Mouse (Mus musculus): Measurements from ENCODE around the gene Atp8b5. TPM values are rescaled to one million over a fixed set of nuclear protein-coding genes. Genes with fewer than 3 reads are reported as not detected.

The Atp8b5 gene
- polyA plus RNA-seq, 1 experiment from 2014 or later, result 0.86 TPM

DNA sequence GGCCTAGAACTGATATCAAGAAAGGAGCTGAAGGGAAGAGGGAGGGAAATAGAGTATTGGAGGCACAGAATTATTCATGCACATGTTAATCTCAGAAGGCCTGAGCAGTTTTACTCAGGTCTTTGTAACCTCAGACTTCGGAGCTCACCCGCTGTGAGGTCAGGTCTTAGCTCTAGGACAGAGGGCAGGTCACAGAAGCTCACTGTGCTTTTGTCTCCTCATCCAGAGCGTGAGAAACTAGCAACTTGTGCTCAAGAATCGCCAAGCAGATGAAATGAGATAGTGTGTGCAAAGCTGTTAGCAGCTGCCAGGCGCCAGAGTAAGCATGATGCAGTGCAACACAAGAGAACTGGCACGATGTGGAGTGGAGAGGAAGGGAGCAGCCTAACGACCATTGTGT is 18.9 kb upstream of the Atp8b5 start:
- H3K9me3 ChIP-seq (ENCODE audit: control insufficient read depth, low read length), result no peaks in the 10 kb centered on the region
- no peaks in the 10 kb centered on the region for H3K4me1 ChIP-seq (ENCODE audit: control insufficient read depth, insufficient read depth, low read length)
- no peak overlapping the region for H3K9ac ChIP-seq (replicated peaks; ENCODE audit: low read depth, low read length)
- H3K4me3 ChIP-seq (ENCODE audit: low read depth, low read length), result no peak overlapping the region
- H3K27me3 ChIP-seq (ENCODE audit: control insufficient read depth, insufficient read depth, low read length), result no peaks in the 10 kb centered on the region
- H3K27ac ChIP-seq (ENCODE audit: low read depth, low read length), result no peak overlapping the region
- ATAC-seq (ENCODE audit: low read depth), result no peak
- 31% methylated on average over 7 of the region's 7 CpGs for WGBS
- no peak overlapping the region for H3K4me2 ChIP-seq (ENCODE audit: low read depth, low read length)
- peaks cover 7% of the 10 kb centered on the region for H3K36me3 ChIP-seq (ENCODE audit: control insufficient read depth, insufficient read depth, low read length)

DNA sequence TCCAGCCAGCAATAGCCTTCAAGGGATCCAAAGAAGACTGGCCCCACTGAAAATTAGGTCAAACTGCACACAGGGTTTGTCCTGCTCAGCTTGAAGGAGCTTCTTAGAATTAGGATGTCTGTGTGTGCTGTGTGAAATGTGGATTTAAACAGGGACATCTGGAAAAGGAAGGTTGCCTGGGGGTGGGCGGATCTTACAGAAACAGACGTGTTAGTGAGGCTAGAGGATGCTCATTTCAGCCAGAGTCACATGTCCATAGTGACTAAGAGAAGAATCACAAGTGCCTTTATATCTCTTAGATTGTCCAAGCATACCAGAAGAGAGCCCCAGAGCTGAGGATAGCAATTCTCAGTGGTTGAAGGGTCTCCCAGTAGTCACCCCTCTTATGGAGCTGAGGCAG is 18.1 kb upstream of the Atp8b5 start:
- 80% methylated on average over 2 of the region's 2 CpGs for WGBS
- Histone ChIP-seq H3K27me3 (ENCODE audit: control insufficient read depth, insufficient read depth, low read length) (no peaks in the 10 kb centered on the region), H3K36me3 (ENCODE audit: control insufficient read depth, insufficient read depth, low read length) (peaks cover 7% of the 10 kb centered on the region), H3K27ac (ENCODE audit: low read depth, low read length) (no peak overlapping the region), H3K9ac (replicated peaks; ENCODE audit: low read depth, low read length) (no peak overlapping the region), H3K4me3 (ENCODE audit: low read depth, low read length) (no peak overlapping the region), H3K4me1 (ENCODE audit: control insufficient read depth, insufficient read depth, low read length) (no peaks in the 10 kb centered on the region), H3K9me3 (ENCODE audit: control insufficient read depth, low read length) (no peaks in the 10 kb centered on the region), H3K4me2 (ENCODE audit: low read depth, low read length) (no peak overlapping the region)
- no peak for ATAC-seq (ENCODE audit: low read depth)

DNA sequence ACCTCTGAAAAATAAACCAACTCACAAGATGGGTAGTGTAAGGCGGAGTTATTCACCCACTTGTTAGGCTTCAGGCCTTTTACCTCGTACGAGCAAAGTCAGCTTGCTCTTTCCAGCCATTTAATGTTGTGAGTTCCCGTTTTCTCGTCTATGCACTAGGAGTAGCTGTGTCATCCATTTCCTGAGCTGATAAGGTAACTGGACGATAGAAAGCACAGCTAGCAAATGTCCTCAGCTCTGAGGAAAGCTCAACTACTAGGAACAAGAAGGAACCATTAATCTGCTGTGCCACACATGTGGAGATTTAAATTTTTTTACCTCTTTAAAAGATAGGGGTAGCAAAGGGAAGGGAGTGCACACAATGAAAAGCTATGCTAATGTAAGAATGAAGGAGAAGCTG is 15.7 kb upstream of the Atp8b5 start:
- no peaks in the 10 kb centered on the region for H3K9me3 ChIP-seq (ENCODE audit: control insufficient read depth, low read length)
- WGBS, result 88% methylated on average over 6 of the region's 6 CpGs
- no peak overlapping the region for H3K9ac ChIP-seq (replicated peaks; ENCODE audit: low read depth, low read length)
- no peak overlapping the region for H3K27ac ChIP-seq (ENCODE audit: low read depth, low read length)
- H3K4me1 ChIP-seq (ENCODE audit: control insufficient read depth, insufficient read depth, low read length), result no peaks in the 10 kb centered on the region
- no peaks in the 10 kb centered on the region for H3K27me3 ChIP-seq (ENCODE audit: control insufficient read depth, insufficient read depth, low read length)
- peaks cover 15% of the 10 kb centered on the region for H3K36me3 ChIP-seq (ENCODE audit: control insufficient read depth, insufficient read depth, low read length)
- H3K4me3 ChIP-seq (ENCODE audit: low read depth, low read length), result no peak overlapping the region
- no peak for ATAC-seq (ENCODE audit: low read depth)
- no peak overlapping the region for H3K4me2 ChIP-seq (ENCODE audit: low read depth, low read length)

- no peaks in the 10 kb centered on the region for H3K9me3 ChIP-seq (ENCODE audit: control insufficient read depth, low read length)
- WGBS, result 100% methylated on average over 2 of the region's 2 CpGs
- H3K36me3 ChIP-seq (ENCODE audit: control insufficient read depth, insufficient read depth, low read length), result peaks cover 8% of the 10 kb centered on the region; the same call in 1 of the 2 replicates
- no peak overlapping the region for H3K4me2 ChIP-seq (ENCODE audit: low read depth, low read length)
- no peaks in the 10 kb centered on the region for H3K4me1 ChIP-seq (ENCODE audit: control insufficient read depth, insufficient read depth, low read length)
- no peak for ATAC-seq (ENCODE audit: low read depth)
- no peak overlapping the region for H3K4me3 ChIP-seq (ENCODE audit: low read depth, low read length)
- no peak overlapping the region for H3K27ac ChIP-seq (ENCODE audit: low read depth, low read length)
- H3K9ac ChIP-seq (replicated peaks; ENCODE audit: low read depth, low read length), result no peak overlapping the region
- no peaks in the 10 kb centered on the region for H3K27me3 ChIP-seq (ENCODE audit: control insufficient read depth, insufficient read depth, low read length)
Observed at GRCm38 (mm10) chr4:43257040-43257439, 9.9 kb upstream of the Atp8b5 start.

- H3K4me2 ChIP-seq (ENCODE audit: low read depth, low read length), result no peak overlapping the region
- H3K9ac ChIP-seq (replicated peaks; ENCODE audit: low read depth, low read length), result no peak overlapping the region
- no peaks in the 10 kb centered on the region for H3K4me1 ChIP-seq (ENCODE audit: control insufficient read depth, insufficient read depth, low read length)
- H3K27ac ChIP-seq (ENCODE audit: low read depth, low read length), result no peak overlapping the region
- no peaks in the 10 kb centered on the region for H3K27me3 ChIP-seq (ENCODE audit: control insufficient read depth, insufficient read depth, low read length)
- H3K36me3 ChIP-seq (ENCODE audit: control insufficient read depth, insufficient read depth, low read length), result peaks cover 8% of the 10 kb centered on the region; the same call in 1 of the 2 replicates
- no peak overlapping the region for H3K4me3 ChIP-seq (ENCODE audit: low read depth, low read length)
- 91% methylated on average over 4 of the region's 4 CpGs for WGBS
- no peak for ATAC-seq (ENCODE audit: low read depth)
- H3K9me3 ChIP-seq (ENCODE audit: control insufficient read depth, low read length), result no peaks in the 10 kb centered on the region
Observed at GRCm38 (mm10) chr4:43258556-43258955, 8.4 kb upstream of the Atp8b5 start.

DNA sequence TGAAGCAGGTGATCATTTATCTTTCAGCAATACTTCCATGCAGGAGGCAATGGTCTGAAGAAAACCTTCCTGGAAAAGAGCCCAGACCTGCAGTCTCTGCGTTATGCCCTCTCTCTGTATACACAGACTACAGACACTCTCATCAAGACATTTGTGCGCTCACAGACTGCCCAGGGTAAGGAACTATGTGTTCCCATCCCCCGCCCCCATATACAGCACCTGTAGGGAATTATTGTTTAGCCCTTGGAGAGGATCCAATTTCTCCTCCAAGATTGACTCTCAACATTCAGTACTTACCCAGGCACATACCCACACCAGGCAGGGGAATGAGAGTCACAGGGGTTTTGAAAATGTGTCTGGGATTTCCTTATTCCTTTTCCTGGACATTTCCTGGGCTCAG is 7.5 kb upstream of the Atp8b5 start:
- Histone ChIP-seq H3K4me1 (ENCODE audit: control insufficient read depth, insufficient read depth, low read length) (no peaks in the 10 kb centered on the region), H3K36me3 (ENCODE audit: control insufficient read depth, insufficient read depth, low read length) (peaks cover 8% of the 10 kb centered on the region; the same call in 1 of the 2 replicates), H3K9ac (replicated peaks; ENCODE audit: low read depth, low read length) (no peak overlapping the region), H3K27me3 (ENCODE audit: control insufficient read depth, insufficient read depth, low read length) (no peaks in the 10 kb centered on the region), H3K4me2 (ENCODE audit: low read depth, low read length) (no peak overlapping the region), H3K9me3 (ENCODE audit: control insufficient read depth, low read length) (no peaks in the 10 kb centered on the region), H3K27ac (ENCODE audit: low read depth, low read length) (no peak overlapping the region), H3K4me3 (ENCODE audit: low read depth, low read length) (no peak overlapping the region)
- WGBS, result 79% methylated on average over 3 of the region's 3 CpGs
- ATAC-seq (ENCODE audit: low read depth), result no peak

DNA sequence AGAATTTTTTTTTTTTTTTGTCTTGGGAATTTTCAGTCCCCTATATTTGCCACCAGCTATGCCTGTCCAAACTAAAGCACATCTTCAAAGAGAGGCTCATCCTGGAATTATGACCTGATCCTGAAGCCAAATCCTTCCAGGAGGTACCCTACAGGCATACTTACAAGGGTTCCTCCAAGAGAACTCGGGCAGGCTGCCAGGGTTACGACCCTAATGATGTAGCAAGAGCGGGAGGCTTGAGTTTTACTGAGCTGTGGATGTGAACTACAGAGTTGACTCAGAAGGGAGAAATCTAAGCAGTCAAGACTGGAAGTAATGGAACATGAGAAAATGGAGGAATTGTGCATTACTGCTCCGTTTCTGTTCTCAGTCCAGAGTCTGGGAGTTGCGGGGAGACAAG is 6.9 kb upstream of the Atp8b5 start:
- H3K36me3 ChIP-seq (ENCODE audit: control insufficient read depth, insufficient read depth, low read length), result peaks cover 8% of the 10 kb centered on the region; the same call in 1 of the 2 replicates
- H3K4me2 ChIP-seq (ENCODE audit: low read depth, low read length), result no peak overlapping the region
- H3K4me3 ChIP-seq (ENCODE audit: low read depth, low read length), result no peak overlapping the region
- H3K9me3 ChIP-seq (ENCODE audit: control insufficient read depth, low read length), result no peaks in the 10 kb centered on the region
- H3K9ac ChIP-seq (replicated peaks; ENCODE audit: low read depth, low read length), result no peak overlapping the region
- H3K27me3 ChIP-seq (ENCODE audit: control insufficient read depth, insufficient read depth, low read length), result no peaks in the 10 kb centered on the region
- no peaks in the 10 kb centered on the region for H3K4me1 ChIP-seq (ENCODE audit: control insufficient read depth, insufficient read depth, low read length)
- 64% methylated on average over 5 of the region's 5 CpGs for WGBS
- ATAC-seq (ENCODE audit: low read depth), result no peak
- no peak overlapping the region for H3K27ac ChIP-seq (ENCODE audit: low read depth, low read length)

DNA sequence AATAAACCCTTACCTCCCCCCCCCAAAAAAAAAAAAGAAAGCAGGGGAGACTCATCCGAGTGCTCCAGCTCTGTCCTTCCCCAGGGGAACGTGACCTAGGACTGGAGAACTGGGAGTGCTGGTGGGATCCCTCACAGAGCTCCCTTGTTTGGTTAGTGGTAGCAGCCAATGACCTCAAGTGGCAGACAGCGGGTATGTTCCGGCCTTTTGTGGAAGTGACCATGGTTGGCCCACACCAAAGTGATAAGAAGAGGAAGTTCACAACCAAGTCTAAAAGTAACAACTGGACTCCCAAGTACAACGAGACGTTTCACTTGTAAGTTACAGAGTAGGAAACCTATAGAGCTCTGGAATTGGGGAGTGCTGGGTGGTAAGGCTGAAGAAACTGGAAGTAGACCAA is 4.1 kb upstream of the Atp8b5 start:
- Histone ChIP-seq H3K4me1 (ENCODE audit: control insufficient read depth, insufficient read depth, low read length) (peaks cover 4% of the 10 kb centered on the region), H3K4me2 (ENCODE audit: low read depth, low read length) (no peak overlapping the region), H3K36me3 (ENCODE audit: control insufficient read depth, insufficient read depth, low read length) (no peaks in the 10 kb centered on the region), H3K27me3 (ENCODE audit: control insufficient read depth, insufficient read depth, low read length) (no peaks in the 10 kb centered on the region), H3K4me3 (ENCODE audit: low read depth, low read length) (no peak overlapping the region), H3K9ac (replicated peaks; ENCODE audit: low read depth, low read length) (no peak overlapping the region), H3K27ac (ENCODE audit: low read depth, low read length) (no peak overlapping the region), H3K9me3 (ENCODE audit: control insufficient read depth, low read length) (no peaks in the 10 kb centered on the region)
- WGBS, result 93% methylated on average over 6 of the region's 6 CpGs
- ATAC-seq (ENCODE audit: low read depth), result no peak

DNA sequence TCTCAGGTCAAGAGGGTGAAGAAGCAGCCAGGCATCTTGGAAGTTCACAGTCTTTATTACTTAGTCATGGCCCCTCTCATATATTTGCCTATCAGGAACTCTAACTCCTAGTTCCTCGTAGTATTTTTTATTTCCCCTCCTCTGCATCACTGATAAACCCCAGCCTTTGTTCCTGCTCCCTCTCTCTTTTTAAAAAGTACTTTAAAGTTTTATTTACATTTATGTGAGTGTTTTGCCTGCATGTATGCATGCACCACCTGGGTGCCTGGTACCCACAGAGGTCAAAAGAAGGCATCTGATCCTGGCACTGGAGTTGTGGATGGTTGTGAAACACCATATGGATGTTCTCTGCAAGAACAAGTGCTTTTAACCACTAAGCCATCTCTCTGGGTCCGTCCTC is 813 bp upstream of the Atp8b5 start:
- Histone ChIP-seq H3K27ac (ENCODE audit: low read depth, low read length) (no peak overlapping the region), H3K4me3 (ENCODE audit: low read depth, low read length) (no peak overlapping the region), H3K9ac (replicated peaks; ENCODE audit: low read depth, low read length) (no peak overlapping the region), H3K4me2 (ENCODE audit: low read depth, low read length) (no peak overlapping the region), H3K36me3 (ENCODE audit: control insufficient read depth, insufficient read depth, low read length) (no peaks in the 10 kb centered on the region), H3K27me3 (ENCODE audit: control insufficient read depth, insufficient read depth, low read length) (no peaks in the 10 kb centered on the region), H3K4me1 (ENCODE audit: control insufficient read depth, insufficient read depth, low read length) (peaks cover 4% of the 10 kb centered on the region), H3K9me3 (ENCODE audit: control insufficient read depth, low read length) (no peaks in the 10 kb centered on the region)
- WGBS, result 61% methylated on average over 2 of the region's 2 CpGs
- no peak for ATAC-seq (ENCODE audit: low read depth)

DNA sequence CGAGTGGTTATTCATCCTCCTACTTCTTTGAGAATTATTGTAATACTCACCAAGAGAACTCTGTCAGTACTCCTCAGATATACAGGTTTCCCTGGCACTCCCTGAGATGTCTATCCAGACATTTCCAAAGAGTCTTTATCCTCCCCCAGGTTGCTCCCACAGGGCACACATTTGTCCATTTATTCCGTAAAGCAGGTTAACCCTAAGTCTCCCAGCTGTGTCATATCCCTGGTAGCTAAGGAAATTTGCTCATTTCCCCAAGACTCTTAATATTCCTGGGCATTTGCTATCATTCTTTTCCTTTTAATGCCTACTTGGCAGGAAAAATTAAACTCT is 332 bp downstream of the Atp8b5 start:
- no peak overlapping the region for H3K27ac ChIP-seq (ENCODE audit: low read depth, low read length)
- H3K27me3 ChIP-seq (ENCODE audit: control insufficient read depth, insufficient read depth, low read length), result no peaks in the 10 kb centered on the region
- H3K9ac ChIP-seq (replicated peaks; ENCODE audit: low read depth, low read length), result peak overlapping the region; percentile 54; the same call in 1 of the 2 replicates
- H3K9me3 ChIP-seq (ENCODE audit: control insufficient read depth, low read length), result no peaks in the 10 kb centered on the region
- peak overlapping the region; percentile 34 for H3K4me3 ChIP-seq (ENCODE audit: low read depth, low read length)
- H3K36me3 ChIP-seq (ENCODE audit: control insufficient read depth, insufficient read depth, low read length), result no peaks in the 10 kb centered on the region
- peaks cover 4% of the 10 kb centered on the region for H3K4me1 ChIP-seq (ENCODE audit: control insufficient read depth, insufficient read depth, low read length)
- peak overlapping the region; percentile 74 for H3K4me2 ChIP-seq (ENCODE audit: low read depth, low read length)
- no peak; the same call in 1 of the 2 replicates for ATAC-seq (ENCODE audit: low read depth)
- WGBS, result 6% methylated on average over 2 of the region's 2 CpGs
